Mouse (Mus musculus) gastrocnemius, adult 18-20 months (tissue): ENCODE results near the gene Mlf1. TPM values are rescaled to one million over a fixed set of nuclear protein-coding genes. Genes with fewer than 3 reads are reported as not detected.

Experiments used
- DNase-seq: peaks from one replicate; pipeline ENCODE4 v3.0.0; 2021; ENCODE audit warnings: low spot score
- long read RNA-seq, 2 experiments: library from polyadenylated mRNA; stranded (forward); transcript quantifications; one replicate each; pipeline ENCODE4 v2.0.0; 2021
- total RNA-seq, 2 experiments: library from RNA; stranded (reverse); gene quantifications; 2 replicates each; pipeline ENCODE4 v1.2.3; 2021

Mlf1 gene
- 100 to 1,000 TPM; 145 to 270 TPM for total RNA-seq
- long read RNA-seq, experiment 1, transcript Mlf1-201 (8 exons, 1,113 nt) = major isoform, 236 of 284 reads
- long read RNA-seq, experiment 1, transcript Mlf1-202 (7 exons, 1,114 nt) = minor isoform, 32 of 284 reads
- long read RNA-seq, experiment 1, partial matches to known transcripts = 5 of 284 reads
- long read RNA-seq, experiment 1, other reads (novel, unspliced or antisense) = 11 of 284 reads
- long read RNA-seq, experiment 2, transcript Mlf1-201 (8 exons, 1,113 nt) = major isoform, 181 of 234 reads
- long read RNA-seq, experiment 2, transcript Mlf1-202 (7 exons, 1,114 nt) = minor isoform, 37 of 234 reads
- long read RNA-seq, experiment 2, partial matches to known transcripts = 7 of 234 reads
- long read RNA-seq, experiment 2, other reads (novel, unspliced or antisense) = 9 of 234 reads

DNA sequence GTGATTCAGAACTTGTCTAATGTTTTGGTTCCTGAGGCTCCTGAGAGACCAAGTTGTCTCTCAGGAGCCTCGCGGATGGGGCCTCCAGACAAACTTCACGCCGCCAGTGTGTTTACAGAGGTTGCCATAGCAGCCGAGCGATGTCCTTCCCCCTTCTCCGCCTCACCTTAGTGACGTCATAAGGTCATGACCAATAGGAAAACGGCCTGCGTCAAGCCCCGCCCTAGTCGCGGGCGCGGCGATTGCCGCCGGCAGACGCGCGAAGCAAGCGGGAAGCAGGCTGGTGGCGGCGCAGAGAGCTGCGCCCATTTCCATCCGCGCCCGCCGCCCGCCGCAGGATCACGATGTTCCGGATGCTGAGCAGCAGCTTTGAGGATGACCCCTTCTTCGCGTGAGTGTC is at the start of gene Mlf1:
Gene Mlf1, plus strand, starts transcription at position 226 of the 400 bp plus-strand sequence.
- peak; percentile 93 for DNase-seq

DNA sequence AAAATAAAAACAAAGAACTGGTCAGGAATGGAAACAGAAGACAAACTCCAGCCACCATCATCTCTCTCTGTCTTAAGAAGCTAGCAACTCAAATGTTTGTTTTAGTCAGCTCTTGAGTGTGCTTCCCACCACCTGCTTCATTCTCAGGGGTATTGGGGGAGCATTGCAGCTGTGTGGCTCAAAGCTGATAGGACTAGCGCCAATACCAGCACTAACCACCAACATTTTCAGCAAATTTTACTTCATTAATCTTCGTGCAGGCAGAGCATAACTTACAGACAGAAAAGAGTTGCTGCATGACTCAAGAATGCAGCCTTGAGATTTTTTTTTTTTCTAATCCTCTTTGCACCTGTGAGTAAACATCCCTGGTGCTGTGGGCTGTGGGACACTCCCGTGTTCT is 34.3 kb upstream of the Mlf1 start:
- no peak for DNase-seq

DNA sequence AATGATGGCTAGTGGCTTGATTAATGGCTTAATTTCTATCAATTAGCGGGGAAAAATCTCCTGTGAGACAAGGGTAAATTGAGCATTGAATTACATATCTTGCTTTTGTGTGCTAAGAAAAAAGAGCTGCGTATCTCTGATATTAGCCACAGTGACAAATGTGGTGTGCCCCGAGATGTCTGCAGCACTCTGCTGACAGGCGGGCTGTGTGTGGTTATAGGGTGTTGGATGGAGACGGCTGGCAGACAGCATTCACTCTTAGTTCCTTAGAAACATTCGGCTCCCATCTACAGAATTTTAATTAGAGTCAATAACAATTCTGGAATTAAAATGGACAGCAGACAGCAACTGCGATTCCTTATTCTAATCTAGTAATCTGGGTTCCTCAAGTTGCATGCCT is 33.0 kb upstream of the Mlf1 start:
- no peak for DNase-seq

DNA sequence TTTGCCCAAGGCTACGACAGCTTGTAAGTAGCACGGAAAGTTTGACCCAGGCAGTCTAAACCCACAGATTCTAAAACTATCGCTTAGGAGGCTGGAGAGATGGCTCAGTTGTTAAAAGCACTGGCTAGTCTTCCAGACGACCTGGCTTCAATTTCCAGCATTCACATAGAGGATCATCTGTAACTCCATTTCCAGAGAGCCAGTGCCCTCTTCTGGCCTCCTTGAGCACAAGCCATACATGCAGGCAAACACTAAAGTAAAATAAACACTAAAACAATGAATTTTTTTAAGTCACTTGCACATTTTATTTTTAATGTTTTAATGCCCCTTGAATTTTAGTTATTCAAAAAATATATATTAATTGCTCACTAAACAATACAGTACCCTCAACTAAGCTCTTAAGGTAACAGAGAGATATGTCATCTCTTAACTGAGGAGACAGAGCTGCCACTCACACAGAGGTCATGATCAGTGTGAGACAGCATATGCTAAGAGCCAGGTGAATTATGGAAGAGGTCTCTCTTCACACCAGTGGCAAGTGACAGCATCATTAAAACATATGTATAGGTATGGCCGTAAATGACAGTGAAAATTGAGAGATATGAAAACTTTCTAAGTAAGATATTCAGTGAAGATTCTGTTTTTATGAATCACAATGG is 30.8 kb upstream of the Mlf1 start:
- no peak for DNase-seq

DNA sequence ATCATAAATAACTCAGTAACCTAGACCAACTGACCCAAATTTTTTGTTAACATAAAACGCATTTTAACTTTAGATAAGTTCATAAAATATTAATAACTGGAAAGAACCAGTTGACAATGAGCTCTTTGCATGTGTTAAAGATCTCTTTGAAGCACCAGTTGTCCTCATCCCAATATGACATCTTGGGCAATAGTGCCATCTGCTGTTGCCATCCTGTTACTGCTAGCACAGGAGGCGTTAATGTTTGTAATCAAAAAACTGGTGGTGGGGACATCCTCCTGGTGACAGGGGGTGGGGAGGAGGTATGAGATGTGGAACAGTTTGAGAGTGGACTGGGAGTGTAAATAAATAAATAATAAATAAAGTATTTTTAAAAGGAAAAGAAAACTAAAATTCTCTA is 29.3 kb upstream of the Mlf1 start:
- DNase-seq = peak; percentile 57

DNA sequence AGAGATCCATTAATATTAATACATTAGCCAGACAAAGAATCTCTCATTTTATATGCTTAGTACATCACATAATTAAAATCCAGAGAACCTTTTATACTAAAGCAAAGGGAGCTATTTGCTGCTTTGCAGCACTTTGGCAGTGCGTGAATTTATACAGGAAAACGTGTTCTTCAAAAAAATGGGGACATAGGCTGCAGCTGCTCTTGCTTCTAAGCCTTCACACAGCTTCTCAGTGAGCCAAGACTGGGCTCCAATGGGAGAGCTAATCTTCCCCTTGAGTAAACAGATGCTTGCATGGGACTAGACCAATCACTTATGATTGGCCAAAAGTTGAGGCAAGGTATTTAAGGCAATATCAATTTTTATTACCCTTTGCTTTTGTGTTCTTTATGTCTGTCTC is 27.2 kb upstream of the Mlf1 start:
- no peak for DNase-seq

DNA sequence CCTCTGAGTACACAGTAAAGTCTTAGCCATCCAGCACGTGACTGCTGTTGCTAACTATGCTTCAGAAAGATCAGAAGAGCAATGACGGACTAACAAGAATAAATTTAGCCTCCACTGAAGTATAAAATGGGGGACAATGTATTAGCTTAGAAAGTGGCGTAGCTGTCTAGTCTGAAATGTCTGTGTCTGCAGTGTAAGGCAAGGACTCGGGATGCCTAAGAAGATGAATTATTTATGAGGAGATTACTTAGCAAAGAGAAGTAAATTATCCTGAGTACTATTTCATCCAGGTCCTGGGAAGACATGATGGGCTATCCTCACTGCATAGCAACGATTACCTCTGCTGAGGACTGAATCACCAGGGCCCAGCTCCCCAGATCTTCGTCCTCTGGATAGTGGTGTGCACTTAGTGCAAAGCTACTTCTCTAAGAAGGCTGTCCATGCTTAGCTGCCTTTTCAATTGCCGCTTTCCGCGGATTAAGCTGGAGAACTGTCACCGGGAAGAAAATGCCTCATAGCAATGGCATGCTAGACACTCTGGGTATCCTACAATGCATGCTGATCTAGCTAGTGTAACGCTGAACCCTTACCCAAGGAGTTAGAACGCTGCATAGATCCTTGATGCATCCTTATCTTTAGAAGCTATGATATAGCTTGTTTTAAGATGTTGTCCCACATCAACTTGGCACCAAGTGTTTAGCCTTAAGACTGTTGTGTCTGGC is 22.3 kb upstream of the Mlf1 start:
- no peak for DNase-seq

DNA sequence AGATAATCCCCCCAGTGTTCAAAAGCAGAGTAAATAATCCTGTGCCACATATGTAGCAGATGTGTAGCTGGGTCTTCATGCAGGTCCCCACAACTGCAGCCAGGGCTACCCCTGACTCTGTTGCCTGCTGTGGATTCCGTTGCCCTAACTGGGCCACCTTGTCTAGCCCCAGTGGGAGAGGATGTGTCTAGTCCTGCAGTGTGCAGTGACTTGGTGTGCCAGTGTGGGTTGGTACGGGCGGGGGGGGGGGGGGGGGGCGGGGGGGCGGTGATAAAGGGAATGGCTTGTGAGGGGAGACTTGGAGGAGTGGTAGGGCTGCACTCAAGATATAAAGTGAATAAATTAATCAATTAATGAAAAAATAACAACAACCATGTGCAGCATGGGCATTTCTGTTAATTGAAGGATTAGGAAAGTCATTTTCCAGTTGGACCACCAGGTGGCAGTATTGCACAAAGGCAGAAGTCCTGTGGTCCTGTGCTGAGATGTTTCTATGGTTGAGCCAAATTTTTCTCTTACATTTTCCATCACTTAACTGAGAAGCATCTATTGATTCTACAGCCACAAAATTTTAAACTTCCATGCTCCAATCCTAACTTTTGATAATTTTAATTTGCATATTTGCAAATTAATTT is 21.7 kb upstream of the Mlf1 start:
- DNase-seq = peak; percentile 46

DNA sequence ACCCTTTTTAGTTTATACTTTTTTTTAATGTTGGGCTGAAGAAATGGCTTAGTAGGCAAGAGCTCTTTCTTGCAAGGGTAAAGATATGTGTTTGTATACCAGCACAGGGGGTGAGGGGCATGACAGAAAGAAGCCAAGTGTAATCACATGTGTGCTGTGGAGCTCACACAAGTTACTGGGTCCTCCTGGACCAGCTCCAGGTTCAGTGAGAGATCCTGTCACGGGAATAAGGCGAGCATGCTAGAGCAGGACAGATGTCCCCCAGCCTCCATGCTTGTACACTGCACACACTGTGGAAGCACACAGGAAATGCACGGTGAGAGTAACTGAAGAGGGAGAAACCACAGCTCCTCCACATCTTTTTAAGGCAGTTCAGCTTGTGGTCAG is 21.1 kb upstream of the Mlf1 start:
- DNase-seq = no peak

DNA sequence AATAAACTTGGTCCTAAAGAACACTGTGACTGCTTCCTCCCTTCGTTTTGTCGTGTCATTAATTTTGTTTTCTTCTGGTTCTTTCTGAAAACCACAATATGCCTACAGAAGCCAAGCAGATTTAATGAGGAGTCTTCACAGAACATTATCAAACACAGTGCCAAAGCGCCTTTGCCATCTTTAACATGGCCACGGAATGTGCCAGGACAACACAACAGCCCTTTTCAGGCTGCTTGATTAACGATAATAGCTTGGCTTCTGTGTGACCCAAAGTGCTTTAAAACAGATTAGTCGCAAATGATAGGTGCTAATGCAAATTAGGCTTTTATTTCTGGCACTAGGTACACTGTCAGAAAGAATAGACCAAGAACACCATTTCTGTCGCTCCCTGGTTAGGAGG is 15.5 kb upstream of the Mlf1 start:
- DNase-seq = no peak

DNA sequence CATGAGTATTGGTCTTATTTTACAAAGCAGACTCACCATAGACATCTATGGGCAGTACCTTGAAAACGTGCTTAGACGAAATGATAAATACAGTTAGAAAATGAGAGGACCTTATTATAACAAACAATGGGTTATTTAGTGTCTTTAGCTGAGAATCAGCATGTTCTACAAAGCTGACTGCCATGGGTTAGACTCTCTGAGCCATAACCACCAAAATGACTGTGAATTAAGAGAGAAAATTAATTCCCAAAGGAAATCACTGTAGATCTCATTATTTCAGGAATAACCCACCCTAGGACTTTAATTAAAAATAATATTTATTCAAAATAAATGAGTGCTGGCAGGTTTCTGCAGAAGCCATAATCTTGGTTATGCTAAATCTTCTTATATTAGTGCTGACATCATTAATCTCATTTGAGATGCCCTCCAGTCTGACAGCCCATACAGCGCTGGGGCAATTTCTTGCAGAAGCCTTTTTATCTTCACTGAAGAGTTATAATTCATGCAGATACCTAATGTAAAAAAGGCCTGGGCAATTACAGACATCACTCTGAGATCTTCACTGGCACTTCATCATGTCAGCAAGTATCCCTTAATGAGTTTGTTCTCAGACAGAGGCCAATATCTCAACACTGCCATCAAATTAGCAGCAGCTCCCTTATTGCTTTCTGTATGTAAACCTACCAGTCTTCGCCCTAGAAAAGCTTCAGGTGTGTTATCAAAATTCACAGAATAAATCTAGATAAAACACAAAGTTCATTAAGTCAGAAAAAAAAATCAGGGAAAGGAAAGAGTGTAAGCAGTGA is 7.6 kb upstream of the Mlf1 start:
- DNase-seq = no peak

DNA sequence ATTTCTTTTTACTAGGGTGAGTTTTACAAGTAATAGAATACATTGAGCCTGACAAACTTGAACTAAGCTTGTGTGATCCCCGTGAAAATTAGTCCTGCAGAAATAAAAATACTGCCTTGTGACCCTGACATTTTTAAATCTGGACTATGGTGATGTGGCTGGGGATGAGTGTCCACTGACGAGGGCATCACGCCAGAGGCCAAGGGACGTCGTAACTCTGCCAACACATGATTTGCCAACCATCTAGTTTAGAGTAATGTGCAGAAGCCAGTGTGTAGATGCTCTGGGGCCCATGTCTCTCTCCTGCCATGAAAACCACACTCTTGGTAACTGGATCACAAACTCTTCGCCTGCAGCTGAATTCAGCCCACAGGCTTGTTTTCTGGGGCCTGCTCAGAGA is 6.4 kb upstream of the Mlf1 start:
- peak; percentile 79 for DNase-seq

DNA sequence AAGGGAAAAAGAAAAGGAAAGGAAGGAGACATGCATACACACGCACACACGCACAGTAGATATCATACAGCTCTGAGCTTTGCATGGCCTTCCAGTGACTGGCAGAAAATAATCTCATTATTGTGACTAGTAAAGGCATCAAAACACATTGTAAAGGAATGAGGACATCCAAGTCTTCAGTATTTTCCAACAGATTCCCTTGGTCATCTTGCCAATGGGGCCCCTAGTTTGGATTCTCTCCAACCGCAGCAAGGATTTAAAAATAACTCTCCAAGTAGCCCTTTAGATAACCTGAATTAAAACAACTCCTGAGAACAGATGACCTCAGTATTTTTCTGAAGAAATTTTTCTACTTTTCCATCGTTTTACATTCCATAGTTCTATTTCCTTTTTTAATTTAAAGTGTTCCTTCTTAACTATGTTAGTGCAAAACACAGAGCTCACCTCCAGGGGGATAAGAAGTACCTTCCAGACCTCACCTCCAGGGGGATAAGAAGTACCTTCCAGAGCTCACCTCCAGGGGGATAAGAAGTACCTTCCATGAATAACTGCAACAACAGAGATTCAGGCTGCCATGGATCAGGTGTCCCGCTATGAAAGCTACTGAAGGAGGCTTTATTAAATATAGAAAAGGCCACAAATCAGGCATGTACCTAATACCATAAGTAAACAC is 4.4 kb upstream of the Mlf1 start:
- no peak for DNase-seq

DNA sequence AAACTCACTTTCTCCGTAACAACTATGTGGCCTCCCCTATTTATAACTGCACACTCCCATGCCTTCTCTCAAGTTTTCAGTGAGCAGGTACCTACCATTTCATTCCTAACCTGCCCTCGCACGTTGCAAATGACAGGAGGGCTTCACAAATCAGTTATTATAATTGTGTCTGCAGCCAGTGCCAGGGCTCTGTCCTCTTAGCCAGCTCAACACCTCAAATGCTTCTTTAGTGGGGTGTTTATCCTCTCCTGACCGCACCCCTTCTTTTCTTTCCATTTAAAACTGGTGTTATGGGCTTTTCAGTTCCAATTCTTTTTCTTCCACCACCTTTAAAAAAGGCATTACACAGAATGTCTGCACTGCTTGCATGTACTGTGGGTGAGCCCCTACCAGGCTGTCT is 1.7 kb upstream of the Mlf1 start:
- DNase-seq = no peak

DNA sequence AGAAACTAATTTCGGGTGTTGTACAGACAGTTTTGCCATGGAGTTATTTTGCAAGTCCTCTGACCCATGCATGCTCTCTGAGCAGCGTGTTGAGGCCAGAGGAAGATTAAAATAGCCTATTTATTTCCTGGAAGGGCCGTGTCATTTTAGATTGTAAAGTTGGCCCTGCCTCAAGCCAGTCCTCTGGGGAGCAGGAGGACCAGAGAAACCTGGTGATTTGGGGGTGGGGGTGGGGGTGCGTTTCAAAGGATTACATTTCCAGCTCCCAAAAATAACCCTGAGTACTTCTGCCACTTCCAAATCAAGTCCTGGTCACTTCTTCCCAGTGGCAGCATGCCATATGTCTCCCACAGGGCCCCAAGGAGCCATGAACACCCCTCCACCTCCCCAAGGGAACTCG is 1.1 kb upstream of the Mlf1 start:
- peak; percentile 84 for DNase-seq

DNA sequence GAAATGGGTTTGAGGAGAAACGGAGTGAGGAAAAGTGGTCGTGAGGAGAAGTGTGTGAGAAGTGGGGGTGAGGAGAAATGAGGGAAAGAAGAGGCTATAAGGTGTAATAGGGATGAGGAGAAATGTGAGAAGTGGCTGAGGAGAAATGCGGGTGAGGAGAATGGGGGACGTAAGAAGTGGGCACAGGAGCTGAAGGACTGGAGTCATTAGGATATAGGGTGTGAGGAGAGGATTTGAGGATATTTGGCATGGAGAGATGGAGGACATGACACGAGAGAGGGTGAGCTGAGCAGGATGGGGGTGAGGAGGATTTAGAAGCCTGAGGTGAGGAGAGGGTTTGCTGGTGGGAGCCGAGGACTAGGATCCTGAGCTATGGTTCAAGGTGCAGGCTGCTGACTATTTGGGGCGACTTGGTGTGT is 472 bp downstream of the Mlf1 start:
- DNase-seq = no peak

DNA sequence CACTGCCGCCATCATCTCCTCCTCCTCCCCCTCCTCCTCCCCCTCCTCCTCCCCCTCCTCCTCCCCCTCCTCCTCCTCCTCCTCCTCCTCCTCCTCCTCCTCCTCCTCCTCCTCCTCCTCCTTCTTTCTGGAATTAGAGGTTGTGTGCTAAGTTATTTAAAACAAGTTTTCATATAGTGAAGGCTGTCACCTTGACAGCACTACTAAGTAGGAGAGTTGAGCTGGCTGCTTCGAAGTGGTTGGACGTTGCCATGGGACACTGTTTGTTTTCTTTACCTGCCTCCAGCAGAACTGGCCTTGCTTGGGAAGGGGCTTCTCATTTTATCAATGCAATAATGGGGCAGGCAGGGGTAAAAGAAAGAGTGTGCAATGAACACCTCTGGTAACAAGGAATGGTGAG is 1.2 kb downstream of the Mlf1 start, which contains the start of gene Gm17402:
Gene Gm17402, minus strand, starts transcription at position 101 of the 400 bp plus-strand sequence.
- DNase-seq = no peak

DNA sequence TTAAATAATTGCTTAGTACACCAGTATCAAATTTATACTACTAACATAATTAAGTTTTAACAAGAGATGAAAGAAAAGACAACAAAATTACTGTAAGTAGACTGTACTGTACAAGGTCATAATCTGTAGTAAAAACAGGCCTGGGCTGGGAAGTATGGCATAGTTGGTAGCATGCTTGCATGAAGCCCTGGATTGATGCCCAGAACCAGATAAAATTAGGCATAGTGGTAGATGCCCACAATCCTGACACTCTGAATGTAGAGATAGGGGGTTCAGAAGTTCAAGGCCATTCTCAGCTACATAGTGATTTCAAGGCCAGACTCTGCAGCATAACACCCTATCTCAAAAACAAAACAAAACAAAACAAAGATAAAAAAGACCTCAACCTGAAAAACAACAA is 4.3 kb downstream of the Mlf1 start:
- peak; percentile 36 for DNase-seq

DNA sequence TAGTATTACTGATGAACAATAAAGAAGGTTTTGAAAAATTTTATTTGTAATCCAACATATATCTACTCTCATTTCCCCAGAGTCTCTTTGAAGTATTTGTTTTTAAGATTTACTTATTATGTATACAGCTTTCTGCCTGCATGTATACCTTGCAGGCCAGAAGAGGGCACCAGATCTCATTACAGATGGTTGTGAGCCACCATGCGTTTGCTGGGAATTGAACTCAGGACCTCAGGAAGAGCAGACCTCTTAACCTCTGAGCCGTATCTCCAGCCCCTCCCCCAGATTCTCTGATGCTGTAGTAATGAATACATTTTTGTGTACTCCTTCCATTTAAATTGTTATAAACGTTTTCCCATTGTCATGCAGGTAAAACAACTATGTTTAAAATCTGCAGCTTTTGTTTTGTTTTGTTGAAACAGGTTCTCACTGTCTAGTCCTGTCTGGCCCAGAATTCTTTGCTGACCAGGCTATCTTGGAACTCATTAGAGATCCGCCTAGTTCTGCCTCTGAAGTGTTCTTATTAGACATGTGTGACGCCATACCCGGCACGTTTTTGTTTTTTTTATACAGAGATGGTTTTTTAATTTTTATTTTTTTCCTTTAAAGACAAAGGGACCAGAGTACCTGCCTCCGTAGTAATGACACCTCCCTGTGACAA is 55.6 kb downstream of the Mlf1 start:
- DNase-seq = no peak

DNA sequence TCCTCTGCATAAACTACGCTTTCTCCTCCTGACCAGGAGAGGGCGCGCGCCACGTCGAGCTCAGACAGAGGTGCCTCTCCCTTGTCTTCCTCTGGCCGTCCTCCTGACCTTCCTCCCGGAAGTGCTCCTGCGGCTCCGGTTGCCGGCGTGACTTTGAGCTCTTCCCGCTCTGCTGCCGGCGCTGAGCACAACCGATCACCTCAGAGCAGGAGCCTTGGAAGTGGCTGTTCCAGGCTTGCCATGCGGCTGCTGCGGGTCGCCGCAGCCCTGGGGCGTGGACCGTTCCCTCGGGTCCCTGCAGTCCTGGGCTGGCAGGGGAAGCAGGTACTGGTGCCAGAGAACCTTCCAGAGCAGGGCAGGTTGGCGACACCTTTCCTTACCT is 56.1 kb downstream of the Mlf1 start, which contains the start of gene Gfm1:
Gene Gfm1, plus strand, starts transcription at position 98 of the 382 bp plus-strand sequence.
- DNase-seq = peak; percentile 89
